Mouse (Mus musculus): ENCODE data around the gene Svs3a. TPM values are rescaled to one million over a fixed set of nuclear protein-coding genes. Genes with fewer than 3 reads are reported as not detected.

The Svs3a gene
- polyA plus RNA-seq (2015; fragmentation: Illumina TruSeq; extraction: RNeasy Lipid Tissue Mini Kit (QIAGEN cat#74804); ENCODE audit: insufficient read depth, low read depth, low replicate concordance), result not detected

GRCm38 (mm10) chr2:164288968-164289367 is at the start of gene Svs3a:
Gene Svs3a, plus strand, starts transcription at chr2:164289268.

DNA sequence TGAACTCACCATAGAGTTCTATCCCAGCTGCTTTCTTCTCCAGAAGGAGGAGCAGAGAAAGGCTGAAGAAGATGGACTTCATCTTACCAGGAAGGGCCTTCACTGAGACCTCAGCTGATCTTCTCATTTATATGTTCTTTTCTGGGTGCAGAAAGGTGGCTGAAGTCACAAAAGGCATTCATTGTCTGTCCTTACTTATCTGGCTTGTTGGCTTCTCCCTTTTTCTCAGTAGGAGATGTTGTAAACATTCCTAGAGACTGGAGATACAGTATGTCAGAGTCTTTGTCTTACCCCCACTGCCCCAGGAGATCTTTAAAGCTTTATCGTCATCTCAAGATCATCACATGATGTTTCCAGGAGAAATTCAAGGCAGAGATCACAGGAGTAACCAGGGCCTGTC is 32.5 kb upstream of the Svs3a start, which contains the start of gene Svs3b:
Svs3b (minus strand) TSS at position 101 of the 400 bp plus-strand sequence.

GRCm38 (mm10) chr2:164278359-164278758 is 10.7 kb upstream of the Svs3a start, which contains the start of gene Svs4:
Gene Svs4, minus strand, starts transcription at chr2:164278459.

DNA sequence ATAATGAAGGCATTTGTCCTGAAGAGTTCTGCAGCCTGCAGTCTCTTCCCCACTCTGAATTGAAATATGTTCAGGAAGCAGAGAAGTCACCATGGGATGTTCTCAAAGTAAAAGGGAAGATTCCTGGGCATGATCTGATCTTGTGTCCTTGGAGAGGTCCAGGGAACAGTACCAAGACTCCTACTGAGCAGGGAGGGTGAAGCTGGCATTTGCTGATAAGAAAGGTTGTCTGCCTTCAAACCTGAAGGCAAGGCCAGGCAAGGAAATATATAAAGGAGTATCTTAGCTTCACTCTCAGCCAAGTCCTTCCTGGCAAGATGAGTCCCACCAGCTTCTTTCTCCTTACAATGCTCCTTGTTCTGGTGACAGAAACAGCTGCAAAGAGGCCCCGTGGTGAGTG is 27.4 kb downstream of the Svs3a start, which contains the start of gene Svs6:
Svs6 (plus strand) TSS at position 301 of the 400 bp plus-strand sequence.

DNA sequence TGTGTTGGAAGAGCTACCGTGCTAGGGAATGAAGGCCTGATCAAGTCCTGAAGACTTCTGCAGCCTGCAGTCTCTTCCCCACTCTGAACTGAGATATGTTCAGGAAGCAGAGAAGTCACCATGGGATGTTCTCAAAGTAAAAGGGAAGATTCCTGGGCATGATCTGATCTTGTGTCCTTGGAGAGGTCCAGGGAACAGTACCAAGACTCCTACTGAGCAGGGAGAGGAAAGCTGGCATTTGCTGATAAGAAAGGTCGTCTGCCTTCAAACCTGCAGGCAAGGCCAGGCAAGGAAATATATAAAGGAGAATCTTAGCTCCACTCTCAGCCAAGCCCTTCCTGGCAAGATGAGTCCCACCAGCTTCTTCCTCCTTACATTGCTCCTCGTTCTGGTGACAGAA is 43.4 kb downstream of the Svs3a start, which contains the start of gene Svs5:
Svs5 (plus strand) TSS at position 301 of the 400 bp plus-strand sequence.

Other genes with a start within 250 kb of the Svs3a start
- 4.8 TPM for gene Stk4, start 218.9 kb upstream of the Svs3a start, polyA plus RNA-seq (2015; fragmentation: Illumina TruSeq; extraction: RNeasy Lipid Tissue Mini Kit (QIAGEN cat#74804); ENCODE audit: insufficient read depth, low read depth, low replicate concordance)
- gene Tomm34, start 218.1 kb upstream of the Svs3a start, polyA plus RNA-seq (2015; fragmentation: Illumina TruSeq; extraction: RNeasy Lipid Tissue Mini Kit (QIAGEN cat#74804); ENCODE audit: insufficient read depth, low read depth, low replicate concordance), result 11.5 TPM
- gene Kcns1, start 118.2 kb upstream of the Svs3a start, polyA plus RNA-seq (2015; fragmentation: Illumina TruSeq; extraction: RNeasy Lipid Tissue Mini Kit (QIAGEN cat#74804); ENCODE audit: insufficient read depth, low read depth, low replicate concordance), result not detected
- not detected for gene Wfdc5, start 106.5 kb upstream of the Svs3a start, polyA plus RNA-seq (2015; fragmentation: Illumina TruSeq; extraction: RNeasy Lipid Tissue Mini Kit (QIAGEN cat#74804); ENCODE audit: insufficient read depth, low read depth, low replicate concordance)
- not detected for gene Wfdc12, start 98.7 kb upstream of the Svs3a start, polyA plus RNA-seq (2015; fragmentation: Illumina TruSeq; extraction: RNeasy Lipid Tissue Mini Kit (QIAGEN cat#74804); ENCODE audit: insufficient read depth, low read depth, low replicate concordance)
- not detected for gene Wfdc15a, start 89.1 kb upstream of the Svs3a start, polyA plus RNA-seq (2015; fragmentation: Illumina TruSeq; extraction: RNeasy Lipid Tissue Mini Kit (QIAGEN cat#74804); ENCODE audit: insufficient read depth, low read depth, low replicate concordance)
- 6.6 TPM for gene Wfdc15b, start 67.6 kb upstream of the Svs3a start, polyA plus RNA-seq (2015; fragmentation: Illumina TruSeq; extraction: RNeasy Lipid Tissue Mini Kit (QIAGEN cat#74804); ENCODE audit: insufficient read depth, low read depth, low replicate concordance)
- gene Svs2, start 50.8 kb upstream of the Svs3a start, polyA plus RNA-seq (2015; fragmentation: Illumina TruSeq; extraction: RNeasy Lipid Tissue Mini Kit (QIAGEN cat#74804); ENCODE audit: insufficient read depth, low read depth, low replicate concordance), result not detected
- gene Svs3b, start 32.6 kb upstream of the Svs3a start, polyA plus RNA-seq (2015; fragmentation: Illumina TruSeq; extraction: RNeasy Lipid Tissue Mini Kit (QIAGEN cat#74804); ENCODE audit: insufficient read depth, low read depth, low replicate concordance), result not detected
- gene Svs4, start 10.8 kb upstream of the Svs3a start, polyA plus RNA-seq (2015; fragmentation: Illumina TruSeq; extraction: RNeasy Lipid Tissue Mini Kit (QIAGEN cat#74804); ENCODE audit: insufficient read depth, low read depth, low replicate concordance), result not detected
- not detected for gene Svs6, start 27.5 kb downstream of the Svs3a start, polyA plus RNA-seq (2015; fragmentation: Illumina TruSeq; extraction: RNeasy Lipid Tissue Mini Kit (QIAGEN cat#74804); ENCODE audit: insufficient read depth, low read depth, low replicate concordance)
- gene Svs5, start 43.5 kb downstream of the Svs3a start, polyA plus RNA-seq (2015; fragmentation: Illumina TruSeq; extraction: RNeasy Lipid Tissue Mini Kit (QIAGEN cat#74804); ENCODE audit: insufficient read depth, low read depth, low replicate concordance), result not detected
- gene Slpi, start 99.8 kb downstream of the Svs3a start, polyA plus RNA-seq (2015; fragmentation: Illumina TruSeq; extraction: RNeasy Lipid Tissue Mini Kit (QIAGEN cat#74804); ENCODE audit: insufficient read depth, low read depth, low replicate concordance), result 146 TPM
- gene Rbpjl, start 113.9 kb downstream of the Svs3a start, polyA plus RNA-seq (2015; fragmentation: Illumina TruSeq; extraction: RNeasy Lipid Tissue Mini Kit (QIAGEN cat#74804); ENCODE audit: insufficient read depth, low read depth, low replicate concordance), result 571 TPM
- 9.7 TPM for gene Matn4, start 115.9 kb downstream of the Svs3a start, polyA plus RNA-seq (2015; fragmentation: Illumina TruSeq; extraction: RNeasy Lipid Tissue Mini Kit (QIAGEN cat#74804); ENCODE audit: insufficient read depth, low read depth, low replicate concordance)
- 22.0 TPM for gene Sdc4, start 154.6 kb downstream of the Svs3a start, polyA plus RNA-seq (2015; fragmentation: Illumina TruSeq; extraction: RNeasy Lipid Tissue Mini Kit (QIAGEN cat#74804); ENCODE audit: insufficient read depth, low read depth, low replicate concordance)
- gene Sys1, start 167.7 kb downstream of the Svs3a start, polyA plus RNA-seq (2015; fragmentation: Illumina TruSeq; extraction: RNeasy Lipid Tissue Mini Kit (QIAGEN cat#74804); ENCODE audit: insufficient read depth, low read depth, low replicate concordance), result 11.8 TPM
- gene Gm20458, start 171.7 kb downstream of the Svs3a start, polyA plus RNA-seq (2015; fragmentation: Illumina TruSeq; extraction: RNeasy Lipid Tissue Mini Kit (QIAGEN cat#74804); ENCODE audit: insufficient read depth, low read depth, low replicate concordance), result not detected
- gene Trp53tg5, start 184.5 kb downstream of the Svs3a start, polyA plus RNA-seq (2015; fragmentation: Illumina TruSeq; extraction: RNeasy Lipid Tissue Mini Kit (QIAGEN cat#74804); ENCODE audit: insufficient read depth, low read depth, low replicate concordance), result not detected
- gene Dbndd2, start 196.8 kb downstream of the Svs3a start, polyA plus RNA-seq (2015; fragmentation: Illumina TruSeq; extraction: RNeasy Lipid Tissue Mini Kit (QIAGEN cat#74804); ENCODE audit: insufficient read depth, low read depth, low replicate concordance), result 8.1 TPM
- 10.4 TPM for gene Pigt, start 208.3 kb downstream of the Svs3a start, polyA plus RNA-seq (2015; fragmentation: Illumina TruSeq; extraction: RNeasy Lipid Tissue Mini Kit (QIAGEN cat#74804); ENCODE audit: insufficient read depth, low read depth, low replicate concordance)

Data from pancreas, adult 10 weeks (tissue).